Mouse (Mus musculus) olfactory bulb, adult 2 months (tissue): ENCODE data around the gene Tbc1d10a.

Experiments used
- CTCF ChIP-seq: fragments of 200-500 bp; IDR thresholded peaks from 2 replicates; pipeline ENCODE4 v1.5.1; 2012; ENCODE audit warnings: low read depth, mild to moderate bottlenecking, low read length, moderate library complexity; ENCODE audit not compliant: insufficient read depth
- POLR2A ChIP-seq: fragments of 200-500 bp; IDR thresholded peaks from 2 replicates; pipeline ENCODE4 v1.6.1; 2012; ENCODE audit warnings: mild to moderate bottlenecking, low read depth, low read length, moderate library complexity; ENCODE audit not compliant: insufficient read depth

- TF ChIP-seq POLR2A (no peak), CTCF (no peak)
Observed at GRCm38 (mm10) chr11:4192757-4193156, 6.2 kb downstream of the Tbc1d10a start.
